Mouse (Mus musculus) activated CD4-positive, CD25-positive, alpha-beta regulatory T cell, adult 4 months (primary cell): ENCODE measurements around the gene Camk1g. TPM values are rescaled to one million over a fixed set of nuclear protein-coding genes. Genes with fewer than 3 reads are reported as not detected.

Source experiments
- ATAC-seq: one replicate; pipeline ENCODE4 v1.8.0; 2017
- polyA plus RNA-seq, 2 experiments: library from polyadenylated mRNA; unstranded; fragments of 100-300 nt; shearing (Covaris generic); gene quantifications; one replicate each; pipeline ENCODE4 v1.2.1; 2017

Gene Camk1g
- polyA plus RNA-seq, 2 experiments from 2014 or later = not detected

DNA sequence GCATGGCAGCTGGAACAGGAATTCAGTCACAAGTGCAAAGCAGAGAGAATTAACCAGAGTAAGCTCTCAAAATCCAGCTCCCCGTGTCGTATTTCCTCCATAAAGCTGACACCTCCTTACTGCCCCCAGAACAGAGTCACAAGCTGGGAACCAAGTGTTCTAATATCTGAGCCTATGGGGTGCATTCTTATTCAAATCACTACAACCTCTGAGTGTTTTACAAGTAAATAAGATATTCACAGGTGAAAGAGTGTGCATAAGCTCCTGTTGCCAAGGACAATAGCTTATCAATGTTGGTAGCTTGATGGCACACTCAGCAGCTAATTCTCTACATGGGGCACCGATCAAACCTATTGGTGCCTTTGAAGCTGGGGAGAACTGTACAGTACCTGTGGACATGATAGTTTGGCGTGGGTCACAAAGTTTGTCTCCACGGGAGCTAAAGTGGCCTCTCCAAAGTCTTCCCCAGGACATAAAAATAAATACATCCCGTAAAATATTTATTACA lies 3.9 kb upstream of the Camk1g start:
- ATAC-seq = no peak

GRCm38 (mm10) chr1:193369091-193369490 lies 1.0 kb downstream of the Camk1g start:
- ATAC-seq = no peak

GRCm38 (mm10) chr1:193368055-193368454 lies 2.0 kb downstream of the Camk1g start:
- no peak for ATAC-seq

DNA sequence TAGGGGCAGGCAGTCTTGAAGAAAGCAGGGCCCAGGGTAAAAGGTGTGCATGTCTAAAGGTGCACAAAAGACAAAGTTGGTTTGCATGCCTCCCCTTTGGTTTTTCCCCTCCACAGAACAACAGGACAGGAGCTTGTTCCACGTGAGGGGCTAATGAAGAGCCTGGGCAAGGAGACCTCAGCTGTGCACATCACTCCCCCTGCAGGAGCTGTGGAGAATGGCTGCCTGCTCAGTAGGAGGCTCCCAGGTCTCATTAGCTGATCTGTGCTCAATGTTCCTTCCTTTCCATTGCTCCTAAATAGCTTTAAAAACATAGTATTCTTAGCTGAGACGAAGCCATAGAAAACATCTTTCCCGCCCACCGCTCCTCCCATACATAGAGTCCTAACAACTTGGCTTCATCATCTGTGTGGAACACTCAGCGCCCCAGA lies 6.3 kb downstream of the Camk1g start:
- peak; percentile 87 for ATAC-seq

DNA sequence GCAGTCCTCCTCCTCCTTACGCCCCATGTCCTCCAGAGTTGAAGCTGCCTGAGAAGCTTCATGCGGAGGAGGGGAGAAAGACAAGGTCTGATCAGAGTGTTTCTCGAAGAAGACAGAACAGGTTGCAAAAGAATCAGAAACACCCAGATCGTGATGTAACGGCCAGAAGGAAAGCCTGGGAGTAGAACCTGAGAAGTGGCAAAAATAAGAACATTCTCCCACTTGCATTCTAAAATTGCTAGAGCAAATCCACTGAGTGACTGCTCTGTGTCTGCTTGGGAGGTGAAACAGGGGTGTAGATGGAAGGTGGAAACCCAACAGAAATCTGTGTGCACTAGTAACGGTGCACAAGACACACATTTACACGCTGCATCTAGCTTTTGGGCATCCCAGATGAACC lies 8.0 kb downstream of the Camk1g start:
- ATAC-seq = no peak

DNA sequence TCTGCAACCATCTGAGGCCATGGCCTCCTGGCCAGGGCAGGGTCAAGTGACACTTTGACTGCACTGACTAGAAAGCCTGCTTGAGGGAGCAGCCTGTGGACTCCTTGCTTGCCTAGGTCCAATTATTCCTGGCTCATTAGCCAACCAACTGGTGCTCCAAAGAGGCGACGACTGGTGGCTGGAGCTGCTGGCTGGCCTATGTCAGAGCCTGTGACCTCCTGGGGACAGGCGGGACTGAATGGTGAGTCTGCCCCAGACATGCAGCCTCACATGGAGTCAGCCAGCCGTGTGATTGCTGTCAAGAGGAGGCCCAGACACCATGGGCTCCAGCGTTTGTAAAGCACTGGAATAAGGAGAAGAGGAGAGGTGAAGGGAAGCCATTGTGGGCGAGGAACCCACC lies 8.9 kb downstream of the Camk1g start:
- no peak for ATAC-seq

GRCm38 (mm10) chr1:193359199-193359598 lies 10.9 kb downstream of the Camk1g start:
- no peak for ATAC-seq

DNA sequence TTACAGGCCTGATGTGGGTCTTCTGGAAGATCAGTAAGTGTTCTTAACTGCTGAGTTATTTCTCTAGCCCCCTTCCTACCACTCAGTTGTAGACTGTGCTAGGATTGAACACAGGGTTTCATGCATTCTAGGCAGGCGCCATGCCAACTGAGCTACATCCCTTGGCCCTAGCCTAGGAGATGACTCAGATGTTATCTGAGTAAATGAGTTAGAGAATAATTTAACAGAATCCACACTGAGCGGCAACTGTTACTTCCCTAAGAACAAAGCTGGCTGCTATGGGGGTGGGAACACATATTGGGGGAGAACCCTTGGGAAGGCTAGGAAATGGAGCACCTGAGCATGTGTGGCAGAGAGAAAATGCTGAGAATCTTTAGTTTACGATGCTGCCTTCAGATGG lies 18.5 kb downstream of the Camk1g start:
- ATAC-seq = no peak

DNA sequence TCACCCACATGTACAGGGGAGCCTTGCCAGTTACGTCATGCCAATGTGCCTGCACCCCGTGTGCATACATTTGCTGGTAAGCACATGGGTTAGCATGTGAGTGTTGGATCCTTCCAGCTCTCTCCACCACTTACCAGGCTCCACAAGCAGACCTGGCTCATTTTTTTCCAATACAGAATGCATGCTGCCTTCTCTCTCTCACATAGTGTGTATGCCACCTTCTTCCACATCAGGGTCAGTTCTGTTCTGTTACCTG lies 19.6 kb downstream of the Camk1g start:
- ATAC-seq = no peak

- peak; percentile 67 for ATAC-seq
Measured at GRCm38 (mm10) chr1:193349702-193350545, 20.2 kb downstream of the Camk1g start.

DNA sequence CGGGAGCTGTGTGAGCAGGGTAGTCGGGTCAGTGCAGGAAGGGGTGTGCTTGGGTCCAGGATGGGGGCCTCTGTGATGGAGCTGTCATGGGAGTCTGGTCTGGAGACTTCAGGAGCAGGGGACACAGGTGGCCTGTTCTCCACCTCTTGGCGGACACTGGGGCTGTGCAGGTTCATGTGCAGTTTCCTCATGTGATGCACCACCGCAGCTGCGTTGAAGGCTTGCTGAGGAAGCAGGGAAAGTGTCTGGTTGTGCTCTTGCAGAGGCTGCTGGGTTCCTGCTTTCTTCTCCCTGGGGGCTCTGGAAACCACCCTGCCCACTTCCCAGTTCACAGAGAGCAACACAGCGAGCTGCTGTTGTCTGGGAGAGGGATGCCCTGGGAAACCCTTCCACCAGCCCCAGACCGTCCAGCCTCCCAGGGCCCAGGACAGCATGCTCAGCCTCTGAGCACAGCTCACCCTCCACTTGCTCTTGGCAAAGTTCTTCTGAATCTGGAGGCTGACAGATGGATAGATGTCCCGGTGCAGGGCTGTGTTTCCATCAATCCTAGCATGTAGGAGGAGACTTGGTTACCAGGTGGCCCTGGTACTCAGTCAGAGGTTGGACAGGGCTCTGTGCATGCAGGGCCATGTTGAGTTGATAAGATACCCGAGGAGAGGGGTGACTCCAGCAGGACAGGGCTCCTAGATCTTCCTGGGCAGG lies 21.7 kb downstream of the Camk1g start:
- ATAC-seq = no peak

DNA sequence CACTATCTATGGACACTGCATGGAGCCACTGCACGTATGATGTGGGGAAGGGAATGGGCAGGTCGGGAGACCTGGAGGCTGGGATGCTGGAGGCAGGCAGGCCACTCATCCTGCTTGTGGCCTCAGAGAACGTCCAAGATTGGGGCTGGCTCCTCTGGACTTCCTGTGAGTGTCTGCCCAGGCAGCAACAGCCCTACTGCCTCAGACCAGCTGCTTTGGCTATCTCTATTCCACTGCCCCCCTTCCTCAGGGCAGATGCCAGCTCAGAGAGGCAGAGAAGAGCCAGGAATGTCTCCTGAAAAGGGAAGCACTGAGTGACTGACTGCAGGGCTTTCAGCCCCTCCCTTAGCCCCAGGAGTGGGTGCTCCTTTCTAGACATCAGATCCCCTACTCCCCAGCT lies 23.2 kb downstream of the Camk1g start:
- no peak for ATAC-seq

GRCm38 (mm10) chr1:193344976-193345375 lies 25.1 kb downstream of the Camk1g start:
- peak; percentile 64 for ATAC-seq

GRCm38 (mm10) chr1:193343853-193344252 lies 26.2 kb downstream of the Camk1g start:
- ATAC-seq = no peak

DNA sequence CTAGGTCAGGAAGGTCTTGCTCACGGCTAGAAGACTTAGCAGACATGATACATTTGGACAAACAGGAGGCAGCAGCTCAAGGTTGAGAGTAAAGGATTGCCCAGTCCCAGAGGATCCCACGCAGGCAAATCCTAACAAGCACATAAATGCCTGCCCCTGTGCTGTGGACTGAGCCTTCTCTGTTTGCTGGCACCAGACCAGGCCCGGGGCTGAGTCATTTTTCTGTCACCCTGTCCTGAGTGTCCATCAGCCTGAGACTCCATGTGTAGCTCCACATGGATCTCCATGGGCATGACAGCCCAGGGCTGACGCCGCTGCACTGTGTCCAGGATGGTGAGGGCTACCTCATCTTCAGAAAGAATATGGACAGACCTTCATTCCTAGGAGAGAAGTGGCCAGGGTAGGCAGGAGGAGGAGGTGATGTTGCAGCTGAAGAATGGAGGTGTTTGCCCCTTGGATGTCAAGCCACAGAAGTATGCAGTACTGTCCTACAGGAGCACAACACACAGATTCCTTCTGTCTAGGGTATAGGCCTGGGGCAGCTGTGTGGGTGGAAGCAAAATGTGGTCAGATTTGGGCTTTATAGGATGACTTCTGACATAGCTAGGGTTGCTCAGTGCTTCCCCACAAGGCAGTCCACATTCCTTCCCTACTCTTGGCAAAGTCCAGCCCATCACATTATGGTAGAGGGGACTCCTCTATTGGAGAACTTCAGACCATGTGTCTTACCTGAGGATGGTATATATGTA lies 27.7 kb downstream of the Camk1g start:
- no peak for ATAC-seq

DNA sequence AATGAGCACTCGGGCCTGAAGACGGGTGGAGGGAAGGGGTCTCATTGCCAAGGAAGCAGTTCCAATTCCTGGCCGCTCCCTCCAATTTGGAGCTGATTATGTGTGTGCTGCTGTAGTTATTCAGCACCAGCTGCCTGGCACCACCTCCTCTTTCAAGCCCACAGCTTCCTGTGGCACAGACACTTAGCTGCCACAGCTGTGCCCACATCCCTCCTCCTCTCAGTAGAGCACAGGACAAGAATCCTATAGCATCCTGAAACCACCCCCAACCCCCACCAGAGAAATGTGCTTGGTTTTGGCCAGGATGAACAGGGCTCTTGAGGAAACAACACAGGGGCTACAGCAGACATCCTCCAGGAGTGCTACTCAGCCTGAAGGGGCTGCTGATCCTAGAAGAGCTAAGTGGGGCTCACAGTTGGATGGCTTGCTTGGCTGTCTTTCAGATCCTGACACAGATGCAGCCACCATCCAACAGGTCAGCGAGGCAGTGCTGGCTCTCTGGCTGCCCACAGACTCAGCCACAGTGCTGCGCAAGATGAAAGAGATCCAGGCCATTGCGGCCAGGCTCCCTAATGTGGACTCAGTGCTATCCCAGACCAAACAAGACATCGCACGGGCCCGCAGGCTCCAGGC lies 31.6 kb downstream of the Camk1g start:
- ATAC-seq = peak; percentile 88

GRCm38 (mm10) chr1:193337787-193338310 lies 32.2 kb downstream of the Camk1g start:
- peak; percentile 26 for ATAC-seq

DNA sequence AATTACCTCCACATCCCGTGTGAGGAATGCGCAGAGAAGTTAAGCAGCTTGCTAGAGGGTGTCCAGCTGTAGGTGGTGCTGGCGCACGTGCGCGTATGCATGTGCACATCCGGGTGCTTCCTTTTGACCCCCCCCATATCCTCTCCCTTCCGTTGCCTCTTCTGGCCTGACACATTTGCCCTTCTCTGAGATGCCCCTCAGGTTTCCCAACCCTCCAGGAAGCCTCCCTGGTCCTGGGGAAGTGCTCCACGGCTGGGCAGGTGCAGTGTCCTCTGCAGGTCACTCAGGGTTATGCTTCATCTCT lies 33.1 kb downstream of the Camk1g start:
- peak; percentile 48 for ATAC-seq

DNA sequence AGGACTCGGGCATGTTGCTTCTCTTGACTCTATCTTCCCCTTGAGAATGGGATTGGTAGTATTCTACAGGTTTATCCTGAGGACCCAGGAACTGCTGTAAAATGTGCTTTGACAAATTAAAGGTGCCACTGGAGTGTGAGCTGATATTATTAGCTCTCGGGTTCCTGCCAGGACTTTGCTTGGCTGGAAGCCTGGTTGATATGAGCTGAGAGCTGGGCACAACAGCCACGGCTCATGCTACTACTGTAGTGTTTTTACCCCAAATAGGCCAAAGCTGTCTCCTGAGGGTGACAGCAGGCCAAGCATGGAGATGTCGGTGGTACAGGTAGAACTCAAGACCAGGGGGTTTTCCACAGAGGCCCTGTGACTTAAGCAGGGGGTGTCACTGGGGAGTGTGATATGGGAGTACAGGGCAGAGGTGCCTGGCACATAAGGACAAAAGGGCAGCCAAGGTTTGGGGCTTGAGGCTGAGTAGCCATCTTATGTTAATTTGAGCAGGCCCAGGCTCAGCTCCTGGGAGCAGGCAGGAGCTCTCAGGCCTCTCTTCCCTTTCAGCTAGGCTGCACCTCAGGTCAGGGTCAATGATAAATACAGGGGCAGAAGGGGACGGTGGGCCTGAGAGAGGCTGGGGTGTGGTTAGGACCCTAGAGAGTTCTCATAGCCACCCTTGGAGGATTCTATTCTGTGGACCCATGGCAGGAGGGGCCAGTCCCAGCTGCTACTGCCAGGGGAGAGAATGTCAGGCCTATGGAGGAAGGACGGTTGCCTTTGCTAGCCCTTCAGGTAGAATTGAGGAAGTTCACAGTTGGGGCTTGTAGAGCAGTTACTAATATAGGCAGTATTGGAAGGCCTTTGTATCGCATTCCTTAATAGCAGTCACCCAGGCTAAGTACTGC lies 33.7 kb downstream of the Camk1g start:
- no peak for ATAC-seq

DNA sequence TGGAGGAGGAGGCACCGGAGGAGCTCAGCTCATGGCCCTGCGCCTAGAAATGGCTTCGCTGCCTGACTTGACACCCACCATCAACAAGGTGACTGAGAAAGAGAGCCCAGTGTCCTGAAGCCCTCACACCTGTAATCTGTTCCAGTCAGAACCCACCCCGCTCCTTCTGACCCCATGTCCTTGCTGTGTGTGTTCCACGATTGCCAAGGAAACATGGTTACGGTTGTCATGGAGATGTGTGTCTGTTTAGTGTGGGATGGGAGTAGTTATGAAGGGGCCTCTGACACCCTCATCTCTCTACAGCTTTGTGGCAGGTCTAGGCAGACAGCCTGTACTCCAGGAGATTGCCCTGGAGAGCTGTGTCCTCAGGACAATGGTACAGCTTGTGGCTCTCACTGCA lies 35.6 kb downstream of the Camk1g start:
- ATAC-seq = no peak

DNA sequence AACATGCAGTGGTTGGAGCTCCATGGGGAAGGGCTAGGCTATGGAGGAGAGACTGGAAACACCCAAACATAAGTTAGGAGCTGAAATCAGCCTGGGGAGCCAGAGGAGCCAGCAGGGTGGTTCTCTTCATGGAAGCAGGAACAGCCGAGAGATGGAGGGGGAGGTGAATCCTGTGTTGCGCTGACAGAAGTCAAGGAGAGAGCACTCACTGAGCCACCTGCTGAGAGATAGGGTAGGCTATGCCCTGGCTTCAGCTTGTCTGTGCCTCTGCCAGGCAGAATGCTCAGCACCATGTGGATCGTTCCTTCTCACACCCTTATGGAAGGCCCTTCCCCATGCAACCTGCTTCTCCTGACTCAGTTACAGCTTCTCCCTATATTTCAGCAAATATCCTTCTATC lies 36.3 kb downstream of the Camk1g start:
- no peak for ATAC-seq

DNA sequence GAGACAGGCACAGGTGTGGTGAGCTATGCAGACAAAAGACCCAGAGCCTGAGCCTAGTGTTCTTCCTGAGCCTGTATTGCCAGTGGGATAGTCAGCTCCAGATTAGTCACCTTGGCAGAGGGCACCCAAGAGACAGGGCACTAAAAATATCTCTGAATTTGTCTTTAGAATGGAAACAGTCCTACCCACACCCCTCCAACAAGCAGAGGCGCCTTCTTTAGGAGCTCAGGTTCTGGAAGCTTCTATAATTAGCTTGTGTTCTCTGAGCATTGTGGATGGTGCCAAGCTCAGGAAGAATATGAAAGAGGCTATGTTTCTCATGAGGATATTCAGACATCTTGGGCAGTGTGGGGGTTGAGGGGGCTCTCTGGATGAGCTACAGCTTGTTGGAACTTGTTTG lies 37.4 kb downstream of the Camk1g start:
- ATAC-seq = no peak
